Mouse (Mus musculus) spleen, postnatal 4 days (tissue): ENCODE results near the gene Dhrs2.

ENCODE experiments used
- DNase-seq, 2 experiments: peaks; one replicate each; pipeline ENCODE4 v3.0.0; 2022; ENCODE audit warnings: low spot score in 2 of 2

Gene Dhrs2

DNA sequence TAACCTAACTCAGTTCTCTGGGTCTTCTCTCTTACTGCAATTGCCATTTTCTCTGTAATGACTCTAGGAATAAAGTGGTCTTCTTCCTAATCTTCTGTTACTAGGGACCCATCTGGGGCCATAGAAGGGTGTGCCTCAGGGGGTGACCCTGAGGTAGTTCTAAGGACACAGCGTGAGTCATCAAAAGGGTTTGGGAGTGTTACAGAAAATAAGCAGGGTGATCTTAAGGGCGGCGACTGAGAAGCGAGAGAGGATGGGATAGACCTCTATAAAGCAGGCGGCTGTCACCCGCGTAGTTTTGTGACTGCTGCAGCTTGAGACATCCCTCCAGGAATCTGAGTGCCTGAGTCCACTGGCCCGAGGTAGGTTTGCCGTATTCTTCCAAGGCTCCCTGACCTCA lies at the start of gene Dhrs2:
Gene Dhrs2, plus strand, starts transcription at position 301 of the 400 bp plus-strand sequence.
- DNase-seq, result no peak

DNA sequence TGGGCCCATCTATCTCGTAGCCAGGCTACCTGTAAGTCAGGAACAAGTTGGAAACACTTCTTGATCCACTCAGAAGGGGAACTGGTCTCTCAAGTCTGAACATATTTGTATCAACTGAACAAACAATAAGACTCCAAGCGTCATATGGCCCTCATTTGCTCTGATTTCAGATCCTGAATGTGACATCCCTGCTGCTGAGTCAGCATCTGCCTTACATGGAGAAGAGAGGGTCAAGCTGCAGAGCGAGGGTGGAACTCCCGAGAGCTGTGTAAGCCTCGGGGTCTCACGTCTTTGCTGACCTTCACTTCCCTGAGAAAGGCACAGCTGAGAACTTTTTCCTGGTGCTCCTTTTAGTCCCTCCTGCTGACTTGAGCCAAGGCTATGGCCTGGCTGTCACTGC lies 47.6 kb upstream of the Dhrs2 start:
- DNase-seq, result no peak

DNA sequence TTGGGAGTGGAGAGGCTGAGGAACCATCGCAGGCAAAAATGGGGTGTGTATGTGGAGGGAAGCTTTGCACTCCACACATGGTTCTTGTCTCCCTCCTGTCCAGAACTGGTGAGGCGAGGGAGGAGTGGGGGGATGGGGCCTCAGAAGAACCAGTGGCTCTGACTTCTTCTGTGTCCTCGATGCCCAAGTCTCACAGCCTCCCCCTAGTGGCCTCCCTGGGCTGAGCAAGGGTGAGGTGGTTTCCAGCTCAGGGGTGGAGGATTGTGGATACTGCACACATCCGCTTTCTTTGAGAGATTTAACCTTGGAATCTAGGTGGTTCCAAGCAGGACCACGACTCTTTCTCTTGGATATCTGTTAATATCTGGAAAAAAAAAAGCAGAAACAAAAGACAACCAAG lies 44.5 kb upstream of the Dhrs2 start:
- peak; percentile 25 to 74 for DNase-seq

GRCm38 (mm10) chr14:55180951-55181350 lies 40.9 kb upstream of the Dhrs2 start:
- no peak for DNase-seq

DNA sequence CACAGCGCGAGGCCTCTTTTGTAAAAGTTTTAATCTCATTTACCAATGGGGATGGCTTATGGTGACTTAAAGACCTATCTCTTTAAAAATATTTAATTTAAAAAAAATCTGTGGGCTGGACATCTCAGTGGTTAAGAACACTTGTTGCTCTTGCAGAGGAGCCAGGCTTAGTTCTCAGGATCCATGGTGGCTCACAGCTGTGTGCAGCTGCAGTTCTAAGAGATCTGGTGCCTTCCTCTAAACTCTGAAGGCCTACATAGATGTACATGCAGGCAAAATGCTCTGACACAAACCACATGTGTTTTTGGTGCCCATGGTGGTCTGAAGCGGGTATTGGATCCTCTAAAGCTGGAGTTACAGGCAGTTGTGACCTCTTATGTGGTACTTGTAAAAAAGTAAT lies 38.6 kb upstream of the Dhrs2 start:
- DNase-seq, result no peak

- DNase-seq, result no peak
Measured at GRCm38 (mm10) chr14:55184640-55185145, 37.1 kb upstream of the Dhrs2 start.

GRCm38 (mm10) chr14:55188491-55188890 lies 33.3 kb upstream of the Dhrs2 start:
- DNase-seq, result no peak

- no peak for DNase-seq
Measured at GRCm38 (mm10) chr14:55189351-55189769, 32.4 kb upstream of the Dhrs2 start.

GRCm38 (mm10) chr14:55193354-55193753 lies 28.5 kb upstream of the Dhrs2 start:
- DNase-seq, result no peak

- peak in 1 of 2 experiments; percentile 17 for DNase-seq
Measured at GRCm38 (mm10) chr14:55193876-55194635, 27.8 kb upstream of the Dhrs2 start.

- no peak for DNase-seq
Measured at GRCm38 (mm10) chr14:55194786-55195185, 27.0 kb upstream of the Dhrs2 start.

DNA sequence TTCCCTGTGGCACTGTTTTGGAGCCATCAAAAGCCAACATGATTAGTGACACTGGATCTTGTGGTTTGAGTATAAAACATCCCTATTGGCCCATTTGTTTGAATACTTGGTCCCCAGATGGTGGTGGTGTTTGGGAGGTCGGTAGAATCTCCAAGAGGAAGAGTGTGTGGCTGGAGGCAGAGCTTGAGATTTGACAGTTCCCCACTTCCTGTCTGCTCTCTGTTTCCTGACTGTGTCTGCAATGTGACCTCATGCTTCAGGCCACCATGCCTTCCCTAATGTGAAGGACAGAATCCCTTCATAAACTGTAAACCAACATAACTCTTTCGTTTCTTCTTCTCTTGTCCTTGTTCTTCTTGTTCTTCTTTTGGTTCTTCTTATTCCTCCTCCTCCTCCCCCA lies 24.7 kb upstream of the Dhrs2 start:
- no peak for DNase-seq

GRCm38 (mm10) chr14:55198187-55198586 lies 23.6 kb upstream of the Dhrs2 start:
- DNase-seq, result no peak

DNA sequence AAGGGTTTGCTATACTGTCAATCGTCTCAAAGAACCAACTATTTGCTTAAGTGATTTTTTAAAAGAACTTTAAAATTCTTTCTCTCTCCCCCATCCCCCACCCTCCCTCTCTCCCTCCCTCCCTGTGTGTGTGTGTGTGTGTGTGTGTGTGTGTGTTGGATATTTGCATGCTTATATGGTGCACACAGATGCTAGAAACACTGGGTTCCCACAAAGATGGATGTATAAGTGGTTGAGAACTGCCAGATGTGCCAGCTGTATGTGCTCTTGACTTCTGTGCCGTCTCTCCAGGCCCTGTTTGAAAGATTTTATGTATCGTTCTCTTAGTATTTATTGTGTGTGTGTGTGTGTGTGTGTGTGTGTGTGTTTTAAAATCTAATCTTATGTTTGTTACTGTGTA lies 17.3 kb upstream of the Dhrs2 start:
- no peak for DNase-seq

- no peak for DNase-seq
Measured at GRCm38 (mm10) chr14:55205045-55205750, 16.6 kb upstream of the Dhrs2 start.

DNA sequence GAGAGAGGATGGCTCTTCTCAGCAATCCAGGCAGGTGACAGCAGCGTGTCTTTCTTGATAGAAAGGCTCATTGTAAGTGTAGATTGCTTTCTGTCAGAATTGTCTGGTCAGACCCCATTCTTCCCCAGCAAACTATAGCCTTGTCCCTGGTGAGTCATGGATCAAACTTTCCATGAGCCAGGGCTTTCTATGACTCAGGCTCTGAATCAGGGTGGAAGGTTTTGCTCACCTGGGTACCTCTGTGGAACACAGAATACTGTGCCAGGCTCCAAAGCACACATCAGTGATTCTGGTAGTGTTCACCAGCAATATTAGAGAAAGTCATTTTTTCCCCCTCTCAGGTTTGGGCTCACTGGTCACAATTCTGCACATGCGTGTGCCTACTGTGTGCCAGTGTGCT lies 13.5 kb upstream of the Dhrs2 start:
- no peak for DNase-seq

GRCm38 (mm10) chr14:55213621-55214020 lies 8.2 kb upstream of the Dhrs2 start:
- no peak for DNase-seq

DNA sequence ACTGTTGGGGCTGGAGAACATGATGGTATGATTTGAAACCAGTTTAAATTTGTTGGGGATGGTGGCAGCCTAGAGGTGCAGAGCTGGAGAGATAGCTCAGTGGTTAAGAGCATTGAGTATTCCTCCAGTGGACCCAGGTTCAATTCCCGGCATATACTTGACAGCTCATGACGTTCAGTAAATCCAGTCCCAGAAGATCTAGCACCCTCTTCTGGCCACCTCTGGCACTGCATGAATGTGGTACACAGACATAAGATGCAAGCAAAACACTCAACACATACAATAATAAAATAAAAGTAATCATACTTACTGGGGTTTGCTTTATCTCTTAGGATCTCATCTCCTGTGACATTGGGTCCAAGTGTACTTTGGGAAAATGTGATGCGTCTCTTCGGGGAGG lies 7.3 kb upstream of the Dhrs2 start:
- DNase-seq, result peak; percentile 43 to 75

DNA sequence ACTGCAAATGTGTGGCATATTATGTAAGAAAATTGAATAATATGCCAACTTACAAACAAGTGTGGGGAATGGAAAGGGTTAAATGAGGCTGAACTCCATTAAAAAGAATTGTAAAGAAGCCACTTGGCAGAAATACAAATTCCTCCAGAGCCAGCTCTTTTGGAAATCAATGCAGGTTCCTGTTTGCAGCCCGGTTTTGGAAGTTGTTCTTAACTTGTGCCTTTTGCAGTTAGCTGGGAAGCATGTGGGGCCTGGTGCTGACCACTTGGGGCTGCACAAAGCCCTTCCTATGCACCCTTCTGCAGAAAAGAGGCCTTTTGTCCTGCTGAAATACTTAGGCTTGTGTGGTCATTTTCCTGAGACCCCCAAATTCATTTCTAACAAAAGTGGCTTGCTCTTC lies 1.4 kb downstream of the Dhrs2 start:
- DNase-seq, result no peak

DNA sequence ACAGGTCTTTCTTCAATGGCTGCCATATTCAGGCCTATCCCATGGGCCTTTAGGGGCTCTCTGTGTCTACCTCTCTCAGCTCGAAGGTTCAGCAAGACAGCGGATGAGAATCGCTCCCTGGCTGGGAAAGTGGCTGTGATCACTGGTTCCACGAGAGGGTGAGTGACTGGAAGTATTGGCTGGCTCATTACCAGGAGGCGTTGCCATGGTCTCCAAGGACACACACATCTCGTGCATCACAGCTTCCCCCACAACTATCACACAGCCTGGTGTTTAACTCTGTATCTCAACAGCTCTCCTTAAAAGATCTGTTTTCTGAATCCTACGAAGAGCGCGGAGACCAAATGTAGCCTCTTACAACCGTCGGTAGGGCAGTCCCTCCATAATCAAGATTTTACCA lies 12.8 kb downstream of the Dhrs2 start:
- DNase-seq, result no peak

GRCm38 (mm10) chr14:55236685-55237084 lies 14.9 kb downstream of the Dhrs2 start:
- no peak for DNase-seq

DNA sequence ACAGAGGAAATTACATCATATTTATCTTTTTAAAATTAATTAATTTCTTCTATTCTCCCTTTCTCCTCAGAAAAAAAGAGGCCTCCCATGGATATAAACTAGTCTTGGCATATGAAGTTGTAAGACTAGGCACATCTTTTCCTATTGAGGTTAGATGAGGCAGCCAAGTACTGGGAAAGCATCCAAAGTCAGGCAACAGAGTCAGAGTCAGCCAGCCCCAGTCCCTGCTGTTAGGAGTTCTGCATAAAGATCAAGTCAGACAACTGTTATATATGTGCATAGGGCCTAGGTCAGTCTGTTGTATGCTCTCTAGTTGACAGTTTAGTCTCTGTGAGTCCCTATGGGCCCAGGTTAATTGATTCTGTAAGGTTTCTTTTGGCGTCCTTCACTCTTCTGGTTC lies 20.9 kb downstream of the Dhrs2 start:
- no peak for DNase-seq

- DNase-seq, result no peak
Measured at GRCm38 (mm10) chr14:55247181-55247580, 25.4 kb downstream of the Dhrs2 start.
